Mouse (Mus musculus): ENCODE data around the gene Hdac11. TPM values are rescaled to one million over a fixed set of nuclear protein-coding genes. Genes with fewer than 3 reads are reported as not detected.

Hdac11 gene
- total RNA-seq, 2 experiments from 2014 or later: 1.8 TPM; not detected in 1

DNA sequence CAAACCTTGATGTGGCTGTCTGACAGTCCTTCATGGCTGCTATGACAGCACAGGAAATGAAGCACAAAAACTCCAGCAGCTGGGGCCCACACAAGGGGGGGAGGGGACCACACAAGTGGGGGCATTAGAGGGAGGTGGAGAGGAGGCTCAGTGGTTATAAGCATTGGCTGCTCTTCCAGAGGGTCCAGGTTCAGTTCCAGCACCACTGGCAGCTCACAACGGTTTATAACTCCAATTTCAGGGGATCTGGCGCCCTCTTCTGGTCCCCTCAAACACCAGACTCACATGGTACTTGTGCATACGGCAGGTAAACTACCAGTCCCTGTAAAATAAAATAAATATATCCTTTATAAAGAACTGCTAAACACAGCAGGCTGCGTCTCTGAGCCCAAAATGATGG is 27.5 kb upstream of the Hdac11 start:
- ATAC-seq (replicated peaks; ENCODE audit: low FRiP score, poor library complexity, severe bottlenecking): no peak

DNA sequence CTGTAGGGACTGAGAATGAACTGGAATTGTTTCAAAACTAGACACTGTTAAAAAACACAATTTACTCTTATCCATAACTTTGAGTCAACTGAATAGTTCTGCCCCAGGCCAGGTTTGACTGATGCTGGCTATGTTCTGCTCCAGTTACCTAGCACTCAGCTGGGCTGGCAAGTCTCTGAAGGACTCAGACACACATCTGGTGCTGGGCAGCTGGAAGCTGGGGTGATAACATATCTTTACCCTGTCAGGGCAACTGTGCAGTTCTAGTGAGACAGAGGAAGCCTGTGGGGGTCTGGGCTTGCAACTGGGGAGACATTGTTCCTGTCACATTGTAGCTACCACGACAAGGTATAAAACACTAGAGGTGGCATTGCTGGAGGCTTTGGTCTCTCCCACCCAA is 25.6 kb upstream of the Hdac11 start:
- peak; percentile 48; the same call in 1 of the 2 replicates for ATAC-seq (replicated peaks; ENCODE audit: low FRiP score, poor library complexity, severe bottlenecking)

DNA sequence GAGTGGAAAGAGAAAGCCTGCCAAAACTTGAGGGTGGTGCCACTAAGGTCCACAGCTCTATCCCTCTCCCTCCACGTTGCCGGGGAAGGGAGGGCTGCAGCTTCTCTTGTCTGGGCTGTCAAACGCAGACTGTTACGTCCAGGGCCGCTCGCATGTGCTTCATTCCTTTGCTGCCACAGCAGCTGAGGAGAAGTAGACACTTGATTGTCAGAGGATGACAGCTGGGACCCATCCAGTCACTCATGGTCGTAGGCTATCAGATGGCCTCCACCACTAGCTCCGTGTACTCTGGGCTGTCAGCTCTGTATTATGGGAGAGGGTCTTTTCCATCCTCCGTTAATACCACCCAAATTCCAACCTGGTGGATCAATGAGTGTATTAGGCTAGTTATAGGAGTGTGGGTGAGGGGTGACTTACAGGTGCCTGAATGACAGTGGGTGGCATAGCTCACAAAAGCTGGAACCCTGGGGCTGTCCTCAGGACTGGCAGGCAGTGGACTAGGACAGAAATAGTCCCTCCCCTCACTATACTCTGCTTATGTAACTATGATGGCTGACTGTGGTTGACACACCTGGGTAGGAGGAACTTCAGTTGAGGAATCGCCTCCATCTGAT is 19.0 kb upstream of the Hdac11 start:
- no peak for ATAC-seq (replicated peaks; ENCODE audit: low FRiP score, poor library complexity, severe bottlenecking)

DNA sequence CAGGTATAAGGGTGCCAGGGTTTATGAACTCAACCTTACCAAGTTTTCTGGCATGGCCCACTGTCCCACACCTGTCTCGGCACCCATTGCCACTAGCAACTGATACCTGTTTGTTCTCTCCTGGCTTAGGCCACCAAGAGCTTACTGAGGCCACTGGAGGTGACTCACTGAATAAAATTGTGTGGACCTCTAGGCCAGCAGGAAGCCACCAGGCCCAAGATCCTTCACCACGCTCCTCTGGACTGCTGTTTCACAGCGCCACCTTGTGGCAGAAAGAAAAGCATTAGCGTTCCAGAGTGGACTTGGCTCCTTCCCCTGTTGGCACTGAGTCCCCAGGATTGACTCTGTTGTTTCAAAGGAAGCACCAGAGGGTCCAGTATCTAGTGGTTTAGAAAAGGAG is 16.6 kb upstream of the Hdac11 start:
- peak; percentile 81 for ATAC-seq (replicated peaks; ENCODE audit: low FRiP score, poor library complexity, severe bottlenecking)

DNA sequence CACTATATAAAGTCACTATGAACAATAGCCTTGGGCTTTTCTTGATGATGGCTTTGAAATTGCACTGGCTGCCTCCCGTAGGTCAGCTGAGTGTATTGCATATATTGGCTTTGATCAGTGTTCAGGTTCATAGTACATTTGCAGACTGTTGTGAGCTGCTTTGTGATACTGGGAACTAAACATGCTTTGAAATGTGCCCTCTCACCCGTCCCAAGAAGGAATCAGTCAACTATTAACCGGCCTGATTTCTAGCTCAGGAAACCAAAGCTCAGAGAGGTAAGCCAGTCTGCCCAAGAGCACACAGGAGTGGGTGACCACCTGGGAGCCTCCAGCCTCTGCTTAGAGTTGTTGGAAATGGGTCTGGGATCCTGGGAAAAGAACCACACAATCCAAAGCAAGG is 11.4 kb upstream of the Hdac11 start:
- no peak for ATAC-seq (replicated peaks; ENCODE audit: low FRiP score, poor library complexity, severe bottlenecking)

DNA sequence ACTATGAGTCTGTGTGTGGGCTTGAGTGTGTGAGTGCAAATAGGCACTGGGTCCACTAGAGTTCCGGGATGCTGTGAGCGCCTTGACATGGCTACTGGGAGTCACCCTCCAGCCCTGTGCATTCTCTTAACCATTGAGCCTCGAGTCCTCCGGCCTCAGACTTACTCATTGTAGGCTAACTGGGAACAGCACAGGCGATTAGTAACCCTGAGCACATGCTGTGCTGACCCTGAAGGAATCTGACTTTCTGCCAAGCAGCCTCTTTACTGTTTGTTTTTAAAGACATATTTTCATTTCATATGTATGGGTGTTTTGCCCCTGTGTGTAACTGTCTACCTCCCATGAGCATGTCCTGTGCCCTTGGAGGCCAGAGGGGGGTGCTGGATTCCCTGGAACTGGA is 10.9 kb upstream of the Hdac11 start:
- ATAC-seq (replicated peaks; ENCODE audit: low FRiP score, poor library complexity, severe bottlenecking): no peak

DNA sequence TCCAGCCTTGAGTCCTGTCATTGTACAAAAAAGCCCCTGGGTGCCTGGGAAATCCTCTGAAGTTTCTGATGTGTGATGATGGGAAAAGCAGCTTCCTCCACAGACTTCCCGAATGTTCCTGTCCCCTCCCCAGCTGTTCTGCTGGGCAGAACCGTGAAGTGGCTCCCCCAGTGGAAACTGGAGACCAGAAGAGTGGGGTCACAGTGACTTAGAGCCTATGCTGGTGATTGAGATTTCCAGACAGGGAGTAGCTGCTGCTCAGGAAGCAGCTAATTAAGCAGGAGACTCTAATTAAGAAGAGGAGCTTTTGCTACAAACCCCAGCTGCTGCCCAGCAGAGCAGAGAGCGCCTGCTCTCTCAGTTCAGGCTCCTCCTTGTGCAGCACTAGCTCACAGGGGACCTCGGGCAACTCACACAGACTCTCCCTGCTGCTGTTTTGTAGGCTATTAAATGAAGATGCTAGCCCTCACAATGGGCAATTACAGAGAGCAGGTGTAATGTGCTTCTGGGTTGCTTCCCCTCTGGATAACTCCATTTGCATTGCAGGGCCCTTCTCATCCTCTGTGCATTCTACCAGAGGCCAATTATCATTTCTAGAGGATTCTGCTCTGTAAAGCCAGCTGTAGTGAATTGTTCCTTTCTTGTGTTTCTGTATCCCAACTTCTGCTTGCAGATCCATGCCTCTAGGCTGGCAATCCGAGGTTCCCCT is 9.9 kb upstream of the Hdac11 start:
- ATAC-seq (replicated peaks; ENCODE audit: low FRiP score, poor library complexity, severe bottlenecking): no peak

DNA sequence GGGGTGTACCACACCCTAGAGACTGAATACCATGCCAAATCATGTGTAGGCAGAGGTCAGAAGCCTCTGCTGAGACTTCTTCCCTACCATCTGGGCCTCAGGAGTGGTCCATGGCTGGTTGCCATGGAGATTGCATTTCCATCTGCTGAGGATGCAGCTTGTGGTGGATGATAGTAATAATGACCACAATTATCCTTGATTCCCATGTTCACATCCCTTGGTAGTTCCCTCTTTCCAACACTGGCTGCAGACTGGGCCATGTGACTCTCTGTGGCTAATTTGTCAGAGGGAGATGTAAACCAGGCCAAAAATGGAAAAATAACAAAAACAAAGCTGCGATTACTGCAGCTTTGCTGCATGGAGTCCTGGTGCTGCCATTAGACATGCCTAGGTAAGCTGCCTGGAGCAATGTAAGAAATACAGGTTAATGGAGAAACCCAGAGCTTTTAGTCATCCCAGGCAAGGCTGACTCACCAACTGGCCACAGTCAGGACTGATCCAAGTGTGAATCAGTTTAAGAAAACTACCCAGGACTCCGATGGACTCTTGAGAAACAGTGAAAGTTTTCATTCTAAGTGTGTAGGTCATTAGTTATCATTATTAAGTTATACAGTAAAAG is 9.2 kb upstream of the Hdac11 start:
- ATAC-seq (replicated peaks; ENCODE audit: low FRiP score, poor library complexity, severe bottlenecking): no peak

DNA sequence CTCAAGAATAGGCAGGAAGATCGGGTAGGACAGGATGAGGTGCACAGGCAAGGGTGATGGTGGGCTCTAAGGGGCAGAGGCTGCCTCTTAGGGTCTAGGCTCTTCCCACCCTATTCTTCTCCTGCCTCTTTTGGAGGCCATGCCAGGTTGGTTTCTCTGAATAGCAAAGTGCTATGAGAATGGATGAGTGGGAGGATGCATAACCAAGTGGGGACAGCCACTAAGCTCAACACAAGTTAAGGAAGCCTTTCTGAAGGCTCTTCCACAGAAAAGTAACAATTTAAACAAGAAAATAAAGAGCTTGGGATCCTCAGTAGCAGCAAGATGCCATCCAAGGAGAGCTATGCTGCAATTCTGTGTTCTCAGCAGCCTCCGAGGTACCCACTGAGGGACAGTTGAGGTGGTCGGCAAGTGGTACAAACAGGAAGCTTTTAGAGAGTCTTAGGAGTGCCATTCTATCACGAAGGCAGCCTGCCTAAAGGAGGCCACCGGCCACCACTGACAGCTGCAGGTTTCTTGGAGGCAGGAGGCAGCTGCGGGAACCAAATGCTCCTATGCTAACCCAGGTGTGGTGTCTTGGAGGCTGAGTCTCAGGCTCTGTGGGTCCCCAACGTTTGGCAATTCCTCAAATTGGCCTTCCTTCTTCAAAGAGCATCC is 3.4 kb upstream of the Hdac11 start:
- no peak for ATAC-seq (replicated peaks; ENCODE audit: low FRiP score, poor library complexity, severe bottlenecking)

DNA sequence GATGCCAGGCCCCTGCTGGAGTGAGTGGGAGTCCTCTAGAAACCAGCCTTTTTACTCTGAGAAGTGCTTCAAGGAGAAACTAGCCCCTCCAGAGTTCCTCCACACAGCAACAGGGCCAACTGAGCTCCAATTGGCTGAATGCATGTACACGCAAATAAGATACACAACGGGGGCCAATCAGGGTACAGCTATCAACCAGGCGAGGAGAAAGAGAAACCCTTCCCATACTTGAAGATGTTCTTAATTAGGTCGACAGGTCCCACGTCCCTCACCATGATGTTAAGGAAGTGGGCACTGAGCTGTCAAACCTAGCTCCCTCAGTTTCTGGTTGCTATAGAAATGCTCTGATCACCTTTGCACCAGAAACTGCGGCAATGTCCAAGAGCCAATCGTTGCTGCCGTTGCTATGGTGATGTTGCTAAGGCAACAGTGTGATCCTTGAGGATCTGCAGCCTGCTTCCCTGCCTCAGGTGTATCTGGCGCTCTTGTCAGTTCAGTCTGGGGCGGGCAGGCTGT is 2.9 kb upstream of the Hdac11 start:
- ATAC-seq (replicated peaks; ENCODE audit: low FRiP score, poor library complexity, severe bottlenecking): peak; percentile 32; the same call in 1 of the 2 replicates

DNA sequence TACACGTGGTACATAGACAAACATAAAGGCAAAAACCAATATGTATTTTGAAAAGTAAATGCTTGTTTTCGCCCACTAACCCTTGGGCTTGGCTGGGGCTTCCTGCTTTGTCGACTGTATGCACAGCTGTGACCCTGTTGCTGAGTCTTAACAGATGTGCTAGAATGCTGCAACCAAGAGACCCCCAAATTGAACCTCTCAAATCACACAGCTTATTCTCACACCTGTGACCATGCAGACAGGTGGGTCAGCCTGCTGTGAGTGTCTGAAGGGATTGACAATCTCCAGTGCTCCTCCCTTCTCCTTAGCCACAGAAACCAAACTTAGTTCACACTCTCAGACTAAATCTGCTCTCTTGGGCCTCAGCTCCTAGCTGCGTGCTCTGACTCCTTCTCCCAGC is 1.8 kb upstream of the Hdac11 start:
- no peak for ATAC-seq (replicated peaks; ENCODE audit: low FRiP score, poor library complexity, severe bottlenecking)

DNA sequence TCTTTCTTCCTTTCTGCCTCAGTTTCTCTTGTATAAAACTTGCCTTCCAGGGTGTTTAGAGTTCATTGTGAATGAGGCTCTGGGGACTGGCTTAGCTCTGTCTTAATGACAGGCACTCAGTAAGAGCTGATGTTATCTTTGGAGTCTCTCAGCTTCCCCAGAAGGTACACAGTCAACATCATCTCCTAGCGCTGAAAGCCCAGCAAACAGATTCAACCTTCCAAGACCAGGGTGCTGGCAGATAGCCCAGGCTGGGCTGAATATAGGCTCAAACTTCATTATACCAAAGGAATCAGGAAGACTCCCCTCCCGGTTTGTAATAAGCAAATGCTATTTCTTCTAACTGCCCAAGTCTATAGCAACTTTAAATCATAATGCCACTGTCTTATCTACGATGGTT is 1.2 kb upstream of the Hdac11 start:
- ATAC-seq (replicated peaks; ENCODE audit: low FRiP score, poor library complexity, severe bottlenecking): no peak

DNA sequence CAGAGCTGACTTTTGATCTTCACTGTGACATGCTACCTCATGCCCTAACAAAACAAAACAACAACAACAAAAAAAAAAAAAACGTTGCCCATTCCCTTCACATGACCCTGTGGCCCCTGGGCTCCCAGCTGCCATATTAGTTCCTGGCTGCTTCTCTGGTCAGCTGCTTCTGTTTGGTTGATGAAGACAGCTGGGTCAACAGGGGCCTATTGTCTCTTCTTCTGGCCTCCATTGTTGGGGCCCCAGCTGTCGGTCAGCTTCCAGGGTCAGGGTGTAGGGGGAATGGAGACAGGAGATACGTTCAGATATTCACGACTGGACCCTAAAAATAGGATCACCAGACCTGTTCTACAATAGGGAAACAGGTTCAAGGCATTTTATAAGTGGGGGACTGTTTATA is 403 bp upstream of the Hdac11 start:
- ATAC-seq (replicated peaks; ENCODE audit: low FRiP score, poor library complexity, severe bottlenecking): peak; percentile 11; the same call in 1 of the 2 replicates

DNA sequence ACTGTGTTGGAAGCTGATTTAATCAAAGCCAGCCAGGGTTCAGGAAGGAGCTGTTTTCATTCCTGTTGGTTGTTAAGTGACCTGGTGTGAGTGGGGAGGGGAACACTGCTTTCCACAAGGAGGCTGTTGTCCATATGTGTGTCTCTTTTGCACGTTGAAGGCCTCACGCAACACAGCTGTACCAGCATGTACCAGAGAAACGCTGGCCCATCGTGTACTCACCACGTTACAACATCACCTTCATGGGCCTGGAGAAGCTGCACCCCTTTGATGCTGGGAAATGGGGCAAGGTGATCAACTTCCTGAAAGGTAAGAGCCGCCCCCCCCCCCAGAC is 739 bp downstream of the Hdac11 start:
- no peak for ATAC-seq (replicated peaks; ENCODE audit: low FRiP score, poor library complexity, severe bottlenecking)

DNA sequence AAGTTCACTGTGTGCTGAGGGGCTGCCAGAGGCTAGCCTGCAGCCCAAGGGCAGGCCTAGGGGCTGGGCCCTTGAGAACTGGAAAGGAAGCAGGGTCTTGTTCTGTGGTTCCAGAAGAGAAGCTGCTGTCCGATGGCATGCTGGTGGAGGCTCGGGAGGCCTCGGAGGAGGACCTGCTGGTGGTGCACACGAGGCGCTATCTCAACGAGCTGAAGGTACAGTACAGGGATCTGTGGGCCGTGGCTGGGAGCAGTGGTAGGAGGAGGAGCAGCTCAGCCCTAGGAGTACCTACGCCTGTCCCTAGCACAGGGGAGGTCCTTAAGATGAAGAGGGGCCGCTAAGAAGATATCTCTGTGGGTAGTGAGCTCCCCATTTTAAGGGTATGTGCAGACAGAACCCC is 2.6 kb downstream of the Hdac11 start:
- ATAC-seq (replicated peaks; ENCODE audit: low FRiP score, poor library complexity, severe bottlenecking): no peak

DNA sequence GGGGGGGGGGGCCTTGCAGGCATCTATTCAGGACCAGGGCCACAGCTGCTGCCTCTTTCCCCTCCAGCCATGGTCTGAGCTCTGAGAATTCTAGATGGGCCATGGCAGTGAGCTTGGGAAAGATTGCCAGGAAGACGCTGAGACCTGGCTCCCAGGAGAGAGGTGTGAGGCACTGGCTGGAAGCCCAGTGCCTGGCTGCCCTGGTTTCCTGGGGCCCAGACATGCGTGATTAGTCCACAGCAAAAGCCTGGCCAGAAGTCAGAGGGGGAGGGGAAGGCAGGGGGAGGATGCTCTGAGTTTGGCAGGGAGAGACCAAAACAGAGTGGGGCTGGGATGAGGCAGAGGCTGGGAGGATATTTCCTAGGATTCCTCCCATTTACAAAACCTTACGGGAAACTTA is 3.9 kb downstream of the Hdac11 start:
- no peak for ATAC-seq (replicated peaks; ENCODE audit: low FRiP score, poor library complexity, severe bottlenecking)

DNA sequence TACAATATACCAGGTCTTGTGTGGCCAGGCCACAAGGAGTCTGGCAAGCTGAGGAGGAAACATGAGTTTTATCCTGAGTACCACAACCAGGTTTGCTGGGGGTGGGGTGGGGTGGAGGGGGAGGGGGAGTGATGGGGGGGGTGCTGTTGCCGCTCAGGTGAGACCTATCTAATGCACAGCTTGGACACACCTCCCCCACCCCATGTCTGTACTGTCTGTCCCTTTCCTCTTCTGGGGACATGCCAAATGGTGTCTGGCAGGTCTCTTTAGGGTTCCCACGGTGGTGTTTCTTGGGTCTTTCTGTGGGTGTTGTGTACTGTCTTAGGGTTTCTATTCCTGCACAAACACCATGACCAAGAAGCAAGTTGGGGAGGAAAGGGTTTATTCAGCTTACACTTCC is 4.5 kb downstream of the Hdac11 start:
- ATAC-seq (replicated peaks; ENCODE audit: low FRiP score, poor library complexity, severe bottlenecking): no peak

DNA sequence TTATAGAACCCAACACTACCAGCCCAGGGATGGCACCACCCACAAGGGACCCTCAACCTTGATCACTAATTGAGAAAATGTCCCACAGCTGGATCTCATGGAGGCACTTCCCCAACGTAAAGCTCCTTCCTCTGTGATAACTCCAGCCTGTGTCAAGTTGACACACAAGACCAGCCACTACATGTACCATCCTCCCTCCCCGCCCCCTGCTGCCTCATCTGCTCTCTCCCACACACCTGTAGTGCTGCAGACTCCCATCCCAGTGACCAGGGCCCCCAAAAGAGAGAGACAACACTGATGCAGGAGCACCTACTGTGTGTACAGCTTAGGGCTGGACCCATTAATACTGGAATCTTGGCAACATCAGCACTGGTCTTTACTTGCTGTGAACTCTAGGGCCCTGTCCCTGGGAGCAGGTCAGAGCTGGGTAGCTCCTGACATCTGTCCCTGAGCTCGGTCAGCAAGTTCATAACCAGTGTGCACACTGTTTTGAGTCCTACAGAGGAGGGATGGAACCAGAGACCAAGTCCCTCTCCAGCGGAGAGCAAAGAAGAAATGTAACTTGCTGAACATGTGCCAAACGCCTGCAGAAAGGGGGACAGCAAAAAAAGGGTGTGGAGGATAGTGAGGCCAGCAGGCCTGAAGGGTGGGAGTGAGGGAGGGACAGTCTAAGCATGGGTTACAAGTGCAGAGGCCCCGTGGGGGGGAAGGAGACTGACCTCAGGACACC is 5.2 kb downstream of the Hdac11 start:
- ATAC-seq (replicated peaks; ENCODE audit: low FRiP score, poor library complexity, severe bottlenecking): no peak

DNA sequence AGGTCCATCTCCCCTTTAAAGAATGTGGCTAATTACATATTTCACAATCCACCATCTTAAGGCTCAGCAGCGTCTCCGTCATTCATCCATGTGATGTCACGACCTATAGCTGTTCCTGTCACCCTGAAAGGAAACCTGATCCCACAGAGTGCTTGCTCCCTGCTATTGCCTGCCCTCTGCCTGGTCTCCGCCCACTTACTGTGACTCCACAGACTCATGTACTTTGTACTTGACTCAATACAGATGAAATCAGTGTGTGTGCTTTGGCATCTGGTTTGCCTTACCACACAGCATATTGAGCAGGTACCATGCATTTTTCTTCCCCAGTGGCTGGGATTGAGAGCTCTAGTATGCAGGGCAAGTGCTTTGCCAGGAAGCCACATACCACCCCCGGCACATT is 5.8 kb downstream of the Hdac11 start:
- no peak for ATAC-seq (replicated peaks; ENCODE audit: low FRiP score, poor library complexity, severe bottlenecking)
